Mouse (Mus musculus) MEL (cell line): Measurements from ENCODE around the gene Htr5b. TPM values are rescaled to one million over a fixed set of nuclear protein-coding genes. Genes with fewer than 3 reads are reported as not detected.

Source experiments
- DNase-seq: peaks from one replicate; pipeline ENCODE4 v3.0.0; 2011; ENCODE audit warnings: low read depth, low spot score
- H3K27ac ChIP-seq: 2 replicates; pipeline ENCODE4 v1.5.1; 2012; ENCODE audit warnings: low read depth, mild to moderate bottlenecking, control low read depth, low read length, moderate library complexity; ENCODE audit not compliant: control insufficient read depth
- H3K27me3 ChIP-seq, 2 experiments: fragments of 150-350 bp in 1 of 2; sonication (generic) in 1 of 2; 2 replicates each; pipeline ENCODE4 v1.6.1; 2012; ENCODE audit warnings: low read length in 2 of 2, mild to moderate bottlenecking in 2 of 2, improper control_type of control experiment in 1 of 2, moderate library complexity in 1 of 2; ENCODE audit not compliant: insufficient read depth in 2 of 2, control insufficient read depth in 1 of 2
- H3K36me3 ChIP-seq, 2 experiments: 2 replicates each; pipeline ENCODE4 v1.6.1; 2012 to 2014; ENCODE audit warnings: low read length in 2 of 2, improper control_type of control experiment in 1 of 2, inconsistent platforms in 1 of 2, mild to moderate bottlenecking in 1 of 2; ENCODE audit not compliant: insufficient read depth in 2 of 2, control insufficient read depth in 1 of 2
- H3K4me1 ChIP-seq, 2 experiments: fragments of 150-350 bp in 1 of 2; sonication (generic) in 1 of 2; 2 replicates each; pipeline ENCODE4 v1.6.1; 2012; ENCODE audit warnings: low read length in 2 of 2, improper control_type of control experiment in 1 of 2, mild to moderate bottlenecking in 1 of 2; ENCODE audit not compliant: insufficient read depth in 2 of 2, control insufficient read depth in 1 of 2
- H3K4me3 ChIP-seq, 2 experiments: fragments of 150-350 bp in 1 of 2; sonication (generic) in 1 of 2; 2 replicates each; pipeline ENCODE4 v1.5.1; 2012; ENCODE audit warnings: low read depth in 2 of 2, low read length in 2 of 2, mild to moderate bottlenecking in 2 of 2, moderate library complexity in 2 of 2, control low read depth in 1 of 2, improper control_type of control experiment in 1 of 2; ENCODE audit not compliant: control insufficient read depth in 1 of 2, insufficient read depth in 1 of 2
- H3K79me2 ChIP-seq: 2 replicates; pipeline ENCODE4 v1.6.1; 2012; ENCODE audit warnings: mild to moderate bottlenecking, low read length, moderate library complexity; ENCODE audit not compliant: control insufficient read depth, poor library complexity, insufficient read depth
- H3K9ac ChIP-seq: 2 replicates; pipeline ENCODE4 v1.6.1; 2012; ENCODE audit warnings: low read depth, mild to moderate bottlenecking, control low read depth, low read length, moderate library complexity; ENCODE audit not compliant: control insufficient read depth, poor library complexity, severe bottlenecking
- H3K9me3 ChIP-seq: fragments of 150-350 bp; sonication (generic); replicated peaks from 2 replicates; pipeline ENCODE4 v1.6.1; 2012; ENCODE audit warnings: mild to moderate bottlenecking, low read length, improper control_type of control experiment, moderate library complexity; ENCODE audit not compliant: insufficient read depth
- BHLHE40 ChIP-seq: IDR thresholded peaks from 2 replicates; pipeline ENCODE4 v1.6.1; 2012; ENCODE audit warnings: low read depth, mild to moderate bottlenecking, inconsistent platforms, low read length, improper control_type of control experiment, borderline replicate concordance
- CHD1 ChIP-seq: IDR thresholded peaks from 2 replicates; pipeline ENCODE4 v1.6.1; 2012; ENCODE audit warnings: low read depth, mild to moderate bottlenecking, inconsistent platforms, low read length, improper control_type of control experiment
- CTCF ChIP-seq, 3 experiments: IDR thresholded peaks in 2 of 3; conservative IDR thresholded peaks in 1 of 3; 2 replicates each; pipeline ENCODE4 v1.5.1; 2011 to 2012; ENCODE audit warnings: low read length in 3 of 3, low read depth in 2 of 3, mild to moderate bottlenecking in 2 of 3, improper control_type of control experiment in 1 of 3, inconsistent platforms in 1 of 3, mixed read lengths in 1 of 3, moderate library complexity in 1 of 3; ENCODE audit not compliant: control insufficient read depth in 1 of 3, insufficient read depth in 1 of 3, poor library complexity in 1 of 3, severe bottlenecking in 1 of 3
- ELF1 ChIP-seq: IDR thresholded peaks from 2 replicates; pipeline ENCODE4 v1.6.1; 2014; ENCODE audit warnings: low read depth, mild to moderate bottlenecking, inconsistent platforms, low read length, improper control_type of control experiment, moderate library complexity
- EP300 ChIP-seq, 2 experiments: IDR thresholded peaks; 2 replicates each; pipeline ENCODE4 v1.6.1; 2011; ENCODE audit warnings: improper control_type of control experiment in 2 of 2, low read length in 2 of 2, low read depth in 1 of 2, mild to moderate bottlenecking in 1 of 2
- ETS1 ChIP-seq: IDR thresholded peaks from 2 replicates; pipeline ENCODE4 v1.6.1; 2012; ENCODE audit warnings: low read depth, mild to moderate bottlenecking, inconsistent platforms, low read length, improper control_type of control experiment, moderate library complexity
- GABPA ChIP-seq: IDR thresholded peaks from 2 replicates; pipeline ENCODE4 v1.6.1; 2012; ENCODE audit warnings: low read depth, mild to moderate bottlenecking, inconsistent platforms, low read length, improper control_type of control experiment, moderate library complexity
- GATA1 ChIP-seq: IDR thresholded peaks from 2 replicates; pipeline ENCODE4 v1.6.1; 2011; ENCODE audit warnings: low read depth, low read length, improper control_type of control experiment
- HCFC1 ChIP-seq: IDR thresholded peaks from 2 replicates; pipeline ENCODE4 v1.6.1; 2012; ENCODE audit warnings: low read depth, mild to moderate bottlenecking, inconsistent platforms, low read length, improper control_type of control experiment, moderate library complexity
- MAFK ChIP-seq: IDR thresholded peaks from 2 replicates; pipeline ENCODE4 v1.6.1; 2011; ENCODE audit warnings: low read depth, mild to moderate bottlenecking, low read length, improper control_type of control experiment, borderline replicate concordance
- MAX ChIP-seq: IDR thresholded peaks from 2 replicates; pipeline ENCODE4 v1.6.1; 2011; ENCODE audit warnings: low read length, improper control_type of control experiment
- MXI1 ChIP-seq: IDR thresholded peaks from 2 replicates; pipeline ENCODE4 v1.6.1; 2011; ENCODE audit warnings: mild to moderate bottlenecking, low read depth, low read length, improper control_type of control experiment
- MYC ChIP-seq: IDR thresholded peaks from 2 replicates; pipeline ENCODE4 v1.6.1; 2011; ENCODE audit warnings: low read depth, mild to moderate bottlenecking, low read length, improper control_type of control experiment, moderate library complexity
- NELFE ChIP-seq: IDR thresholded peaks from 2 replicates; pipeline ENCODE4 v1.6.1; 2011; ENCODE audit warnings: low read depth, low read length, improper control_type of control experiment
- NRF1 ChIP-seq: IDR thresholded peaks from 2 replicates; pipeline ENCODE4 v1.6.1; 2014; ENCODE audit warnings: low read depth, mild to moderate bottlenecking, inconsistent platforms, low read length, improper control_type of control experiment, moderate library complexity; ENCODE audit not compliant: poor library complexity, insufficient read depth, severe bottlenecking
- POLR2A ChIP-seq, 2 experiments: IDR thresholded peaks; 2 replicates each; pipeline ENCODE4 v1.6.1; 2011 to 2012; ENCODE audit warnings: low read length in 2 of 2, mild to moderate bottlenecking in 2 of 2, control low read depth in 1 of 2, improper control_type of control experiment in 1 of 2, low read depth in 1 of 2, moderate library complexity in 1 of 2; ENCODE audit not compliant: control insufficient read depth in 1 of 2, insufficient read depth in 1 of 2, poor library complexity in 1 of 2
- POLR2AphosphoS5 ChIP-seq: IDR thresholded peaks from 2 replicates; pipeline ENCODE4 v1.6.1; 2012; ENCODE audit warnings: low read depth, borderline replicate concordance, mild to moderate bottlenecking, inconsistent platforms, low read length, moderate library complexity, mixed read lengths
- SIN3A ChIP-seq: IDR thresholded peaks from 2 replicates; pipeline ENCODE4 v1.6.1; 2012; ENCODE audit warnings: low read length, improper control_type of control experiment, inconsistent platforms
- SMC3 ChIP-seq: IDR thresholded peaks from 2 replicates; pipeline ENCODE4 v1.6.1; 2011; ENCODE audit warnings: low read depth, low read length, improper control_type of control experiment
- TBP ChIP-seq: IDR thresholded peaks from 2 replicates; pipeline ENCODE4 v1.8.0; 2011; ENCODE audit warnings: low read depth, low read length, improper control_type of control experiment
- TCF12 ChIP-seq: IDR thresholded peaks from 2 replicates; pipeline ENCODE4 v1.6.1; 2014; ENCODE audit warnings: low read depth, mild to moderate bottlenecking, inconsistent platforms, low read length, improper control_type of control experiment, moderate library complexity
- UBTF ChIP-seq: IDR thresholded peaks from 2 replicates; pipeline ENCODE4 v1.6.1; 2012; ENCODE audit warnings: low read depth, mild to moderate bottlenecking, inconsistent platforms, low read length, improper control_type of control experiment, moderate library complexity, borderline replicate concordance; ENCODE audit not compliant: insufficient read depth
- USF1 ChIP-seq: IDR thresholded peaks from 2 replicates; pipeline ENCODE4 v1.6.1; 2014; ENCODE audit warnings: low read depth, mild to moderate bottlenecking, inconsistent platforms, low read length, improper control_type of control experiment, moderate library complexity
- USF2 ChIP-seq, 2 experiments: IDR thresholded peaks; 2 replicates each; pipeline ENCODE4 v1.6.1; 2011 to 2012; ENCODE audit warnings: improper control_type of control experiment in 2 of 2, low read length in 2 of 2, borderline replicate concordance in 1 of 2, inconsistent platforms in 1 of 2, low read depth in 1 of 2, mild to moderate bottlenecking in 1 of 2; ENCODE audit not compliant: insufficient read depth in 1 of 2
- ZNF384 ChIP-seq: IDR thresholded peaks from 2 replicates; pipeline ENCODE4 v1.6.1; 2012; ENCODE audit warnings: low read depth, mild to moderate bottlenecking, inconsistent platforms, low read length, improper control_type of control experiment
- polyA plus RNA-seq, 2 experiments: library from polyadenylated mRNA; stranded (reverse) in 1 of 2; unstranded in 1 of 2; fragments of >175 nt in 1 of 2; fragments of >200 nt in 1 of 2; gene quantifications; 2 replicates each; pipeline versions ENCODE4 v1.2.1 to v1.2.4; 2012; ENCODE audit warnings: low replicate concordance in 2 of 2, low read depth in 1 of 2; ENCODE audit not compliant: insufficient read length in 2 of 2, insufficient read depth in 1 of 2, missing spikeins in 1 of 2
- total RNA-seq: library from RNA; depleted of rRNA; stranded (reverse); fragments of 300-350 nt; gene quantifications from 2 replicates; pipeline ENCODE4 v1.2.3, GENCODE M21; 2012; rRNA removed

Htr5b gene
- total RNA-seq (not detected in 2 replicates), polyA plus RNA-seq (not detected)

DNA sequence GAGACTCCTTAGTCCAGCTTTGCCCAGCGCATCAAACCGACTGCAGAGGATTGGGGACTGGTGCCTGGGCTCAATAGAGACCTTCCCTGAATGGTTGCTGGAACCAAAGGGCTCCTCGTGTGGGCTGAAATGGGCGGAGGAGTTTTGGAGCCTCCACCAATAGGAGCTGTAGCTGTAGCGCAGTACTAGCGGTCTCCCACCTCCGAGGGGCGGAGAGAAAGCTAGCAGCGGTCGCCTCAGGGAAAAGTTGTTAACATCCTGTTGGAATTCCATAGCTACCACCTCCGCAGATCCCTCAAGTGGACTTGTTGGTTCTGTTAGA, at the start of gene Htr5b:
Htr5b (minus strand) TSS at position 67 of the 322 bp plus-strand sequence.
- Histone ChIP-seq H3K9ac (no peak within 1 kb of the TSS), H3K79me2 (no peaks in the 10 kb centered on the region), H3K27me3 (peaks cover 0 to 5% of the 10 kb centered on the region in 2 experiments; a peak in 2 of 4 replicates), H3K4me3 (no peak within 1 kb of the TSS), H3K4me1 (no peaks in the 10 kb centered on the region), H3K36me3 (peaks cover 0 to 2% of the 10 kb centered on the region in 2 experiments; a peak in 1 of 4 replicates), H3K9me3 (no peaks in the 10 kb centered on the region), H3K27ac (no peak within 1 kb of the TSS)
- DNase-seq: no peak
- no peak for TF ChIP-seq EP300 (IDR thresholded peaks at IDR 0.05; ENCODE audit: low read depth in 1 of 2, low read length in 2 of 2)
- no peak for TF ChIP-seq USF1
- TF ChIP-seq BHLHE40: no peak
- no peak for TF ChIP-seq TCF12
- TF ChIP-seq UBTF: no peak
- no peak for TF ChIP-seq CHD1
- TF ChIP-seq HCFC1: no peak
- TF ChIP-seq MAFK: no peak
- no peak for TF ChIP-seq POLR2A (IDR thresholded peaks at IDR 0.05; ENCODE audit: control insufficient read depth in 1 of 2, insufficient read depth in 1 of 2, low read depth in 1 of 2, low read length in 2 of 2, poor library complexity in 1 of 2)
- TF ChIP-seq USF2 (IDR thresholded peaks at IDR 0.05; ENCODE audit: borderline replicate concordance in 1 of 2, insufficient read depth in 1 of 2, low read depth in 1 of 2, low read length in 2 of 2): no peak

GRCm38 (mm10) chr1:121577491-121577890, 49.2 kb upstream of the Htr5b start:
- no peak for DNase-seq
- Histone ChIP-seq H3K27me3 (no peaks in the 10 kb centered on the region), H3K79me2 (no peaks in the 10 kb centered on the region), H3K9ac (no peak overlapping the region), H3K36me3 (no peaks in the 10 kb centered on the region), H3K9me3 (no peaks in the 10 kb centered on the region), H3K4me1 (no peaks in the 10 kb centered on the region), H3K4me3 (no peak overlapping the region), H3K27ac (no peak overlapping the region)
- no peak for TF ChIP-seq TBP
- no peak for TF ChIP-seq NRF1

GRCm38 (mm10) chr1:121570522-121570921, 42.3 kb upstream of the Htr5b start:
- H3K4me3 ChIP-seq: no peak overlapping the region
- no peak overlapping the region for H3K9ac ChIP-seq
- TF ChIP-seq MAX: no peak
- no peak for TF ChIP-seq MXI1
- TF ChIP-seq CTCF (IDR thresholded peaks at IDR 0.05 in 2 of 3, conservative IDR thresholded peaks at IDR 0.05 in 1 of 3; ENCODE audit: control insufficient read depth in 1 of 3, insufficient read depth in 1 of 3, low read depth in 2 of 3, low read length in 3 of 3, poor library complexity in 1 of 3, severe bottlenecking in 1 of 3): no peak
- no peak for TF ChIP-seq GATA1
- no peak for TF ChIP-seq POLR2AphosphoS5
- TF ChIP-seq NRF1: no peak
- no peak for TF ChIP-seq MAFK
- TF ChIP-seq BHLHE40: no peak
- TF ChIP-seq ELF1: no peak
- TF ChIP-seq SMC3: no peak
- TF ChIP-seq EP300 (IDR thresholded peaks at IDR 0.05; ENCODE audit: low read depth in 1 of 2, low read length in 2 of 2): no peak
- no peak for TF ChIP-seq SIN3A
- no peak for TF ChIP-seq ZNF384
- TF ChIP-seq CHD1: no peak
- TF ChIP-seq NELFE: no peak
- no peak for TF ChIP-seq ETS1
- TF ChIP-seq MYC: no peak
- no peak for TF ChIP-seq GABPA
- TF ChIP-seq USF1: no peak
- H3K36me3 ChIP-seq: peaks cover 0 to 9% of the 10 kb centered on the region in 2 experiments; a peak in 3 of 4 replicates
- H3K27me3 ChIP-seq: no peaks in the 10 kb centered on the region
- no peak overlapping the region for H3K27ac ChIP-seq
- peaks cover 3 to 4% of the 10 kb centered on the region in 2 experiments; a peak in 3 of 4 replicates for H3K4me1 ChIP-seq
- H3K79me2 ChIP-seq: peaks cover 15% of the 10 kb centered on the region
- DNase-seq: no peak
- no peaks in the 10 kb centered on the region for H3K9me3 ChIP-seq
